Mouse (Mus musculus): ENCODE results near the gene Col6a6. TPM values are rescaled to one million over a fixed set of nuclear protein-coding genes. Genes with fewer than 3 reads are reported as not detected.
A peak's percentile ranks its signal among the peaks of the same experiment; 100 is the strongest.

The Col6a6 gene
- total and polyA plus RNA-seq, 2 experiments from 2014 or later = 0.23 to 0.49 TPM

GRCm38 (mm10) chr9:105712049-105712448 lies 115.9 kb downstream of the Col6a6 start:
- 89% methylated on average over 3 of the region's 3 CpGs for WGBS
- Histone ChIP-seq H3K27me3 (ENCODE audit: insufficient read depth, low read length) (no peaks in the 10 kb centered on the region), H3K4me1 (ENCODE audit: insufficient read depth, low read length) (no peaks in the 10 kb centered on the region), H3K4me2 (ENCODE audit: low read depth, low read length, poor library complexity, severe bottlenecking) (no peak overlapping the region), H3K9me3 (ENCODE audit: low read length) (no peaks in the 10 kb centered on the region), H3K4me3 (ENCODE audit: low read depth, low read length) (no peak overlapping the region), H3K36me3 (ENCODE audit: insufficient read depth, low read length) (no peaks in the 10 kb centered on the region), H3K27ac (ENCODE audit: low read depth, low read length) (no peak overlapping the region), H3K9ac (replicated peaks; ENCODE audit: low read length, poor library complexity, severe bottlenecking) (no peak overlapping the region)
- no peak for ATAC-seq (ENCODE audit: low FRiP score)
- no peak for TF ChIP-seq CTCF (IDR thresholded peaks at IDR 0.05)
- DNase-seq (ENCODE audit: low spot score) = no peak

DNA sequence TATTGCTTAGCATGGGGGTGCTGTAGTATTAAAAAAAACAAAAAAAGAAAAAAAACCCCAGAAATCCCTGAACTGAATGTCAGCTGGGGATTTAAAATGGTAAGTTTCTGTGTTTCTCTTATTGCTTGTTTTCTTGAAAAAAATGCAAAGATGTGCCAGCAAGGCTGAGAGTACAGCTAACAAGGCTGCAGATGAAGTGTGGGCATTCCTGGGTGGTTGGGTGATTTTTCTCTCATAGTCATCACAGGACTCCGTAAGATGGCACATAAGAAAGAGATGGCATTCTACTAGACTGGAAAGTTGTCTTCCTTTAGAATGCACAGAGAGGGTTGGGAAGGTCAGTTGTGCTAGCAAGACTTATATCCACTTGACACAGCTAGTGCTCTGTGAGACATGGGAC lies 122.9 kb downstream of the Col6a6 start:
- Histone ChIP-seq H3K4me1 (ENCODE audit: insufficient read depth, low read length) (no peaks in the 10 kb centered on the region), H3K4me2 (ENCODE audit: low read depth, low read length, poor library complexity, severe bottlenecking) (no peak overlapping the region), H3K9ac (replicated peaks; ENCODE audit: low read length, poor library complexity, severe bottlenecking) (no peak overlapping the region), H3K27me3 (ENCODE audit: insufficient read depth, low read length) (no peaks in the 10 kb centered on the region), H3K4me3 (ENCODE audit: low read depth, low read length) (no peak overlapping the region), H3K36me3 (ENCODE audit: insufficient read depth, low read length) (no peaks in the 10 kb centered on the region), H3K9me3 (ENCODE audit: low read length) (no peaks in the 10 kb centered on the region), H3K27ac (ENCODE audit: low read depth, low read length) (no peak overlapping the region)
- ATAC-seq (ENCODE audit: low FRiP score) (no peak), DNase-seq (ENCODE audit: low spot score) (no peak)
- no peak for TF ChIP-seq CTCF (IDR thresholded peaks at IDR 0.05)
- 97% methylated on average over 1 of the region's 1 CpGs for WGBS

DNA sequence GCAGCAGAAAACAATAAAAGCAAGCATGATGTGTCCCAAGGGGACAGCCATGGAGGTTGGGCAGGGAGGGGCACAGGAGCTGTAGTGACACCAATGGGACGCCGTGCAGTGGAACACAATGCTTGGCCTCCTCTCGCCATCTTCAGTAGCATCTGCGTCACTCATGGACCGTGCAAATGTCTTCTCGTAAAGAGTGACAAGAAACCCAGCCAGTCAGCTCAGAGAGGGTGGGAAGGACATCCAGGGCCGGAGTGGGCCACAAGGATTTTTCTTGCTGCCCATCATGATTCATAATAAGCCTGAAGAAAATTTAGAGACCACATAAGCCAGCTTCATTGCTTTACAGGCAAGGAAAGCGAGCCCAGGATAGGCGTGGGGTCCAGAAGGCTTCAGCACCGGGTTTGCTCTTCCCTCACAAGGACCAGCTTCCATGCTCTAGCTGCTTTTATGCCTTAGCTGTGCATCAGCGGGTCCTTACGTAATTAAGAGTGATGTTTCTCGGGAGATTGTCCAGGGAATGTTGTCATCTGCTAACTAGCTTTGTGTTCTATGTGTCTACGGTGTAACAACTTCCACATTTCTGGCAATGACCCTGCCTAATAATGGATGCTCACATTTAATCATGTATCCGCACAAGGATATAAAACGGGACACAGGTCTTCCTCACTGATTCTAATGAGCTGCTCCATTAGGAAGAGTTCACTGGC lies 123.6 kb downstream of the Col6a6 start:
- H3K27ac ChIP-seq (ENCODE audit: low read depth, low read length) = no peak overlapping the region
- H3K36me3 ChIP-seq (ENCODE audit: insufficient read depth, low read length) = no peaks in the 10 kb centered on the region
- H3K27me3 ChIP-seq (ENCODE audit: insufficient read depth, low read length) = no peaks in the 10 kb centered on the region
- H3K4me3 ChIP-seq (ENCODE audit: low read depth, low read length) = no peak overlapping the region
- H3K9ac ChIP-seq (replicated peaks; ENCODE audit: low read length, poor library complexity, severe bottlenecking) = no peak overlapping the region
- H3K9me3 ChIP-seq (ENCODE audit: low read length) = no peaks in the 10 kb centered on the region
- DNase-seq (ENCODE audit: low spot score) (no peak), ATAC-seq (ENCODE audit: low FRiP score) (no peak)
- WGBS = 87% methylated on average over 16 of the region's 16 CpGs
- no peaks in the 10 kb centered on the region for H3K4me1 ChIP-seq (ENCODE audit: insufficient read depth, low read length)
- no peak overlapping the region for H3K4me2 ChIP-seq (ENCODE audit: low read depth, low read length, poor library complexity, severe bottlenecking)
- no peak for TF ChIP-seq CTCF (IDR thresholded peaks at IDR 0.05)

- WGBS = 85% methylated on average over 9 of the region's 9 CpGs
- H3K9ac ChIP-seq (replicated peaks; ENCODE audit: low read length, poor library complexity, severe bottlenecking) = no peak overlapping the region
- H3K27ac ChIP-seq (ENCODE audit: low read depth, low read length) = no peak overlapping the region
- no peaks in the 10 kb centered on the region for H3K9me3 ChIP-seq (ENCODE audit: low read length)
- no peaks in the 10 kb centered on the region for H3K36me3 ChIP-seq (ENCODE audit: insufficient read depth, low read length)
- no peak overlapping the region for H3K4me2 ChIP-seq (ENCODE audit: low read depth, low read length, poor library complexity, severe bottlenecking)
- no peak for TF ChIP-seq CTCF (IDR thresholded peaks at IDR 0.05)
- no peak for ATAC-seq (ENCODE audit: low FRiP score)
- no peaks in the 10 kb centered on the region for H3K4me1 ChIP-seq (ENCODE audit: insufficient read depth, low read length)
- no peaks in the 10 kb centered on the region for H3K27me3 ChIP-seq (ENCODE audit: insufficient read depth, low read length)
- no peak overlapping the region for H3K4me3 ChIP-seq (ENCODE audit: low read depth, low read length)
- no peak for DNase-seq (ENCODE audit: low spot score)
Observed at GRCm38 (mm10) chr9:105701966-105702365, 126.0 kb downstream of the Col6a6 start.

DNA sequence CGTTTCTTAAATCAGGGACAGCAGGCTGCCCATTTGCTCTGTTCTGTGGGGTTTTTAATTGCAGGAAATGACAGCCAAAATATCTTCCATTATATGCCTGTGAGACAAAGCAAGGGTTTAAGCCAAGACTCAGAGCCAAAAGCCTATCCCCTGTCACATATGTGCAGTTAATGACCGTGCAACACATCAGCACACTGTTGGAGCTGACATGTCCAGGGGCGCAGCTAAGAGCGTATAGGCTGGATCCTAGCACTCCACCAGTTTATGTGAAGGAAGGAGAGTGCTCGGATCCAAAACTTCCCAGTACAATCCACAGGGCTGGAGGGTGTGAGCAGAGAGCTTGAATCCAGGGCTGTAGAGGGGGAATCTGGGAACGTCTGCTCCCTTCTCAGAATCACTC lies 127.3 kb downstream of the Col6a6 start:
- Histone ChIP-seq H3K9ac (replicated peaks; ENCODE audit: low read length, poor library complexity, severe bottlenecking) (no peak overlapping the region), H3K4me1 (ENCODE audit: insufficient read depth, low read length) (no peaks in the 10 kb centered on the region), H3K9me3 (ENCODE audit: low read length) (no peaks in the 10 kb centered on the region), H3K4me3 (ENCODE audit: low read depth, low read length) (no peak overlapping the region), H3K36me3 (ENCODE audit: insufficient read depth, low read length) (no peaks in the 10 kb centered on the region), H3K4me2 (ENCODE audit: low read depth, low read length, poor library complexity, severe bottlenecking) (no peak overlapping the region), H3K27ac (ENCODE audit: low read depth, low read length) (no peak overlapping the region), H3K27me3 (ENCODE audit: insufficient read depth, low read length) (no peaks in the 10 kb centered on the region)
- DNase-seq (ENCODE audit: low spot score) = peak; percentile 42
- no peak for TF ChIP-seq CTCF (IDR thresholded peaks at IDR 0.05)
- ATAC-seq (ENCODE audit: low FRiP score) = no peak
- whole genome bisulfite sequencing = 80% methylated on average over 6 of the region's 6 CpGs

DNA sequence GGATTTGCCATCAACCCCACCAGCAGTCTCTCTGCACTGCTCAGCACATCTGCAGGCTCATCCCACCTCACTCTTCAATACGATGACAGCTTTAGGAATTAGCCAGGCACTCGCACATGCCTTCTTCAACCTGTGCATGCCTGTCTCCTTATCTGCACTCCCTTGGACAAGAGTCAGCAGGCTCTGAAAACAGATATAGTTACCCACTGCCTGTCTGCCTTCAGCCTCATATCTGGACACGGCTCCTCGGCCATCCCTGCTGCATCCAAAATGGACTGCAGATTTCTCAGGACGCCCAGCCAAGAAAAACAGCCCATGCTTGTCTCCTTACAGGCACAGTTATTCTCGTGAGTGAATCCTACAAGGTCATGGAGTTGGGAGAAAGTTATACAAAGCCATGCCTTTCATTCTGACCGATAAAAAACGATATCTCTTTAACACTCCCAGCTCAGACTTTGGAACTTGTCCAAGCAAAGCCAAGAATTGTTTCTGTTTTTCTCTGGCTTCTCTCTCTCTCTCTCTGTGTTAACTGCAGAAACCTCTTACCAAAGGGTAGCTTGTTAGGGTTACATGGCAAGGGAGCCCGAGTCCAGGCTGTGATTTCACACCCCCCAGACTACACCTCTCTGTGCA lies 130.1 kb downstream of the Col6a6 start:
- Histone ChIP-seq H3K27me3 (ENCODE audit: insufficient read depth, low read length) (no peaks in the 10 kb centered on the region), H3K4me1 (ENCODE audit: insufficient read depth, low read length) (no peaks in the 10 kb centered on the region), H3K4me3 (ENCODE audit: low read depth, low read length) (no peak overlapping the region), H3K9me3 (ENCODE audit: low read length) (no peaks in the 10 kb centered on the region), H3K36me3 (ENCODE audit: insufficient read depth, low read length) (no peaks in the 10 kb centered on the region), H3K27ac (ENCODE audit: low read depth, low read length) (no peak overlapping the region), H3K9ac (replicated peaks; ENCODE audit: low read length, poor library complexity, severe bottlenecking) (no peak overlapping the region), H3K4me2 (ENCODE audit: low read depth, low read length, poor library complexity, severe bottlenecking) (no peak overlapping the region)
- WGBS = 69% methylated on average over 9 of the region's 9 CpGs
- TF ChIP-seq CTCF (IDR thresholded peaks at IDR 0.05) = no peak
- DNase-seq (ENCODE audit: low spot score) (no peak), ATAC-seq (ENCODE audit: low FRiP score) (no peak)

Data from midbrain, postnatal 0 days (tissue).